Mouse (Mus musculus) spleen, postnatal 14 days (tissue): ENCODE measurements around the gene Rps23.
A peak's percentile ranks its signal among the peaks of the same experiment; 100 is the strongest.

Experiments used
- DNase-seq, 2 experiments: peaks; one replicate each; pipeline ENCODE4 v3.0.0; 2021 to 2022; ENCODE audit warnings: low spot score in 2 of 2

The Rps23 gene

DNA sequence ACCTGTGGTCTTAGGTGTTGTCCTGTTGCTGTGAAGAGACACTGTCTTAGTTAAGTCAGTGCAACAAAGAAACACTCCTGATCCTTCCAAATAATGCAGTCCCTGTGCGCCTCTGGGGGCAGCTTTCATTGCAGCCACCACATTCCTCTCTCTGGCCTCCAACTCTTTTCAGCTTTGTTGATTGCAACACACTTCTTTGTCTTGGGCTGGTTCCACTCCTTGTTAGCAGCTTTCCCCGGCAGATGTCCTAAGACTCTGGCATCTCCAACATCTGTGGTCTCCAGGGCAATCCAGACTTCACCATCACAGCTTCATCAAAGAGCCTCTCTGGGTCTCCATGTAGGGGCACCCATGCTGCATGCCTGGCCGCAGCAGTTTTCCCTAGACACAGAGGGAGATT is 10.5 kb downstream of the Rps23 start:
- DNase-seq = no peak

DNA sequence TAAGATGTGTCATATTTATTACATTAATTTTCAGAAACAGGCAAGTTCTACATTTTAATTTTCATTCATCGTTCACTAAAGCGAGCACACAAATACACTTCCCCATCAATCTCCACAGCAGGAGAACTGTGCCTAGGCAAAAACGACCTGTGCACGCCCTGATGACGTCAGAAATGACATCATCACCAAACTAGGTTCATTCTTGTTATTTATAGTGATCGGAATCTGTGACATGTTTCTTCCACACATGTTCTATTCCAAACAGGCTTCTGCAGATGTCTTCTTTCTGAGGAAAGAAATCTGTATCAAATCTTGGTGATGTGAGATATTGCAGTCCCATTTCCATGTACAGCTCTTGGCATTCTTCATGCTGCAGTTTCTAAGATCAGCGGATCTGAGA is 13.1 kb downstream of the Rps23 start:
- no peak for DNase-seq

DNA sequence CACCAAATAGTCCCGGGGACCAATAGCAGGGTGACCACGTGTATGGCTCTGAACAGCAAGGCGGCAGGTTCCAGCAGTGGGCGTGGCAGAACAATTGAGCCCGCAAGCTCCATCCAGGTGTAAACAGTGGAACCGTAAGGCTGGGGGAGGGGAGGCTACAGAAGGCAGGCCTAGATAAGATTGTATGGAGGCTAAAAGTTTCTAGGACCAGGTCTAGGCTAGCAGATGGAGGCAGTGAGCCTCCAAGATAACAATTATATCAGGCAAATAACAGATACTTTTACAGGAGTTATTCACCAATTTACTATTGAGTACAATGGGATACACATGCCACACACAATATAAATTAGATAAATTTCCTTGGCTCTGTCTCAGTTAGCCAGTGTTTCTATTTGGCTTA is 16.4 kb downstream of the Rps23 start:
- peak in 1 of 2 experiments; percentile 11 for DNase-seq

DNA sequence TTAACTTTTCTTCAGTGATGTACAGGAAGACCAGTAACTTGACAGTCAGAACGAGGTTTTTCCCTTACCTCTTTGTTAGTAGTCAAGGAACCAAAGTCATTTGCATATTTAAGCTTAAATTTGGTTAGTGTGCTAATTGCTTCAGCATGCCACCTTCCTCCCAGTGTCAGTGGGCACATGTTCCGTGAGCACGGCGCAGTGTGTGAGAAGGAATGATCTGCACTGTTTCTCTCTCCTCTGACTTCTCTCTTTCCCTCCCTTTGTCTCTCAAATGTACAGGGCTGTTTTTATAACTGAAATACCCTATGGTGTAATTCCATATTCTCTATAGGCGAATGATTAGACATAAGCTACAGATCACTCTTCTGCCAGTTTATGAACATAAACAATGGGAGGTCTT is 16.8 kb downstream of the Rps23 start:
- DNase-seq = no peak

DNA sequence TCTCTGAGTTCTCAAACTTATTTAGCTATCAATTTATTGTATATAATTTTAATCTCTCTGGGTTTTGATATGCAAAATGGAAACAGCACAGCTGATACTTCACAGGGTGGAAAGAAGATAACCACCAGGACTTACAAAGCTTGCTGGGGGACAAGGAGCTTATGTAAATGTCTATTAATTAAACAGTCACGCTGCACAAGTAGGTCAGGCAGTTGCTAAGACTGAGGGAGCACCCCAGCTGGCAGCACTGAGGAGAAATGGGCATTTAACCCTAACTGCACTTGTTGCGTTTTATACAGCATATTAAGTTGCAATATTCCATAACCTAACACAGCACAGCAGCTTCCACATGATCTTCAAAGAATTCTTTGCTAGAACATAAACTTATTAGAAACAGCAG is 36.1 kb downstream of the Rps23 start:
- DNase-seq = no peak

DNA sequence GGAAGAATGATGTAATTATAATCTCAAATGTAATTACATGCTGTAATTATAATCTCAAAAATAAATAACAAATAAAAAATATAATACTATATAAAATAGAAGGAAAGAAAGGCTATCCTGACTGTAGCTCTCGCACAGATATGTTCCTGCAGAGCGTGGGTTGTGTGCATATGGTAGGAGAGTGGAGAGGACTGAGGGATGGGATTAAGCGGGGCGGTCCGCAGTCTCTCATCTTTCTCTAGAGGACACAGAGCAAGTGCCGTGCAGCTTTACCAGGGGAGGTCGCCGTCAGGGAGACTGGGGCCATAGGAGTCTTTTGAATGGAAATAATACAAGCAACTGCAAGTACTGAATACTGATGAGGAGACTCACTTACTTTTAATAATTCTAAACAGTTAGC is 37.8 kb downstream of the Rps23 start:
- DNase-seq = no peak

DNA sequence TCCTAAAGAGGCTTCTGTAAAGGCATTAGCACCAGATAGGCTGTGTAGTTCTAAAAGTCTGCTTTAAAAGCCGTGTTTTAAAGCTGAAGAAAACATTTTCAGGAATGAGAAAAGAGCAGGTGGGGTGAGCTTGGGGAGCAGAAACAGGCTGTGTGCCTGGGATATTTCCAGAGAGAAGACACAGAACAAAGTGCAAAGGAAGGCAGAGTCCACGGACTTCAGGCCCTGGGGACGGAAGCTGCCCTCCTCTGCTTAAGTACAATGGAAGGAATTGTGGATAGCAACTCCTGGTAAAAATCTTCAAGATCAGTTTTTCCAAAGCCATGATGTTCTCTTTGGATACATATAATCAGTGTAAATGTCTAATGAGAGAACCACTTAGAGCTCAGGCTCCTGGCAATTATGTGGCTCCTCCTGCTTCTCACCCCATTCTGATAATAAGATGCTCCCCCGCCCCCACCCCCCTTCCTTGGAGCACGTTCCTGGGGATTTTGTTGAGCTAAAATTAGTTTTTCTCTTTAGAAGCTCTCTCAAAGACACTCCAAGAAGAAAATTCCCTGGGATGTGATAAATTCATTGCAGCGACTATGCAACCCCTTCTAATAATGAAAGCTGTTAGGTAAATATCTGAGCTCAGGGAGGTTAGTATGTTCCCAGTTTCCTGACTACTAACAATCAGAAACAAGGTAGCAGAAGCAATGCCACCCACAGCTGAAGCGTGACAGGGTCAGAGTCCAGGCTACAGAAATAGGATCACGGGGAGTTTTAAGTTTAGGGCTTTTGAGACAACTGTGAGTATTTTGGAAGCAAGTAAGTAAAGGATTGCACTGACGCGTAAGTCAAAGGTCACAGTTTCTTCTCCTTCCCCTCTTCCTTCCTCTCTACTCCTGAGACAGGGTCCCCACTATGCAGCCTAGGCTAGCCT is 40.3 kb downstream of the Rps23 start:
- DNase-seq = no peak

DNA sequence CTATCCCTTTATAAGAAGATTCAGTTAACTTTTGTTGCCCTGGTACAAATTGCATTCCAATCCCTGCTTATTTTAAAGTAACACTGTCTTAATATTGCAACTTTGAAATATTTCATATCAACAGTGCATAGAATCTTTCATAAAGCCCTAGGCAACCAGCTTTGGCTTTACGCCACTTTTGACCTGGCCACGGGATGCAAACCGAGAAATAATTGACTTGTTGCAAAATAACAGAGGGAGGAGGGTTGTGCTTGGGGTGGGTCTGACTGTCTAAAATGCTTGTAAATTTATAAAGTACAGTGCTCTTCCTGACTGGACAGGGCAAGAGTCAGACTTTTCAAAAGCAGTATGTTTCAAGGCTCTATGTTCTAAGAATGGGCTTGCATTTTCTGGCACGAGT is 41.8 kb downstream of the Rps23 start:
- DNase-seq = no peak

DNA sequence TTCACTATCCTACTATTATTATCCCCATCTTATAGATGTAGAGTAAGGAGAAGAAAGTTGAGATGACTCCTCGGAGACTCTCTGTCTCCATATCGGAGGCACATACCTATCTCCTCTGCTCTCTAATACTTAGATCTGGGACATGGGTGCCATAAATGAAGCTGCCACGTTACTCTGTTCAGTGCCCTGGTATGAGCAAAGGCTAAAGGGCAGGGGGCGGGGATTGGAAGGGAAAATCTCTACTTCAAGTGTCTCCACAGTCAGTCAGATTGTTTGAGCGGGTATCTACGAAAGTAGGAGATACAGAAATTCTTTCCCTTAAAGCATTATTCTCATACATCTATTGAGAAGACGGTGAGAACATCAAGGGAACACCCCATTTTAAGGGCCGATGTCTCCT is 43.2 kb downstream of the Rps23 start:
- no peak for DNase-seq

DNA sequence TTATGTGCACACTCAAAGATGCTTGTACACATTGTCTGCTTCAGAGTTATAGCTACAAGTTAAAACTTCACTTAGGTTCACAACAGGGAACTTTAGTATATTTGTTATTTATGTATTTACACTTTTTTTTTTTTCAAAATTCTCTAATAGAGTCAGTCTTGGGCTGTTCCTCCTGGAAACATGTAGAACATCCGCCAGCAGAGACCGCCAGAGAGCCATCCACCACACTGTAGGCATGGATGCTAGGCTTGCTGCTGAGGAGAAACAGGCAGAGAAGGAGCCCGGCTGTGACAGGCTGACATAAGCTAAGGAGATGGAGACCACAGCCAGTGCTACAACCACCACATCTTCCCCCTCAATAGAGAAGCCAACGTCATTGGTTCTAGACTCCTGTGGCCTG is 44.7 kb downstream of the Rps23 start:
- peak; percentile 14 to 58 for DNase-seq

DNA sequence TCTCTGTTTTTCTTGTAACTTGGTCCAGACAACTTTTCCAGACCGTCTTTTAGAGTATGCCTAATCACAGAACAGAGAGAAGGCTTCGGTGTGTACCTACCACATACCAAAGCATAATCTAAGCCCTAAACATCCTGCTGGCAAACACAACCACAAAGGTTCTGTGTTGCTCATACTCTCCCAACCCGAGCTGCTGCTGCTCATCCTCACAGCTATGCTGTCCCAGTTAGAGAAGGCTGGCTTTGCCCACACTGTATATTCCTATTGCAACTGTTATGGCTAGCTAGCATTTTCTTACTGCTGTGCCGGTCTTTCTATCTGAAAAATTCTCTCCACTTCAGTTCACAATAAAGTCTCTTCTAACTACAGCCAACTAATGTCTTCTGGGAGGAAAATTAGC is 46.2 kb downstream of the Rps23 start:
- DNase-seq = no peak

DNA sequence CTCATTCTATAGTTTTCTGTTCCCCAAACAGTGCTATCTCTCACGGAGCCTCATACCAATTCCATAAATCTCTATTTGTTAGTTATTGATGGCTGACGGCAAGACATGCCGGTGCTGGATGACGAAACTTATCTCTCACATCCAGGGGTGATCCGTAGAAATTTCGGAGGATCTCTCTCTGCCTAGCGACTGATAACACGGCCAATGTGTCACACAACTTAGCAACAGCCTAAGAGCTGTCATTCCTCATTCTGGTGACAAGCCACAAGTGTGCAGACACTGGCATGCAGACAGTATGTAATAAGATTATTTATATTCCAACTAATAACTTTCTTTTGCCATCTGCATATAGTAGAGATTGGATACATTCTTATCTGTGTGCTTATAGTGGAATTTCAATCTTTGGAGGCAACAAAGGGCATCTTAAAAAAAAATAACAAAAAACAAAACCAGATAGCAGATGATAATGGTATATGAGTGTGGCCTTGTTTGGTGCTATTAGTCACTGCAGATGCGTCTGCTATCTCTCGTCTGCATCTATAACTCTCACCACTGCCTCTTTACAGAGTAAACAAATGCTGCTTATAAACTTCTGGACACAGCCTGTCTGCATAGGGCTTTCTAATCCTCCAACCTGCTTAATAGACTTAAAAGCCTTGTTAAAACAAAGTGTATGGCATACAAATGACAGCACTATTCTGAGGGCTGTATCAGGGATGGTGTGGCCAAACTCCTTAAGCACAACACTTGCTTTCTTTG is 47.7 kb downstream of the Rps23 start:
- DNase-seq = no peak

DNA sequence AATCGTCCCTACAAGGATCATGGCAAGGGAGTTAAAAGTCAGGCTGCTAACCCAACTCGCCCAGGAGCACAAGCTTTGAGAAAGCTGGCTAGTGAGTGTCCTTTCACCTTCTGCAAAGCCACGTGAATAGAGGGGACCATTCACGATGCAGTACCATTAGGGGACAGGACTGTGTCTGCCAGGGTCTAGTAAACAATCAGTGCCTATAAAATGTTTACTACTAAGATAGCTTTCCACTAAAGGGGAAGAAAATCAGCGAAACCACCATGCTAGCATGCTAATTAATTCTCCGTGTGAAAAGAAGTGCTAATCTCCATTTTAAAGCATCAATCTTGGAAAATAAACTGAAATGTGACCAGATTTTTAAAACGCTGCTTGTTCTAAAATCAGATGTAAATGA is 50.7 kb downstream of the Rps23 start:
- DNase-seq = no peak
